Mouse (Mus musculus) hindbrain, embryonic 16.5 days (tissue): ENCODE measurements around the gene Pigt. TPM values are rescaled to one million over a fixed set of nuclear protein-coding genes. Genes with fewer than 3 reads are reported as not detected.

Source experiments
- ATAC-seq: fragments of 200-750 bp; cut with Nextera tagmentation; 2 replicates; pipeline ENCODE4 v1.8.0; 2017; ENCODE audit warnings: moderate TSS enrichment, moderate library complexity
- H3K27ac ChIP-seq: fragments of 300-500 bp; sonication (generic); 2 replicates; pipeline ENCODE4 v1.5.1; 2014; ENCODE audit warnings: low read depth, mild to moderate bottlenecking, control low read depth, low read length, moderate library complexity
- H3K27me3 ChIP-seq: fragments of 300-500 bp; sonication (generic); replicated peaks from 2 replicates; pipeline ENCODE4 v1.6.1; 2014; ENCODE audit warnings: low read length; ENCODE audit not compliant: control insufficient read depth, insufficient read depth
- H3K36me3 ChIP-seq: fragments of 300-500 bp; sonication (generic); 2 replicates; pipeline ENCODE4 v1.6.1; 2014; ENCODE audit warnings: mild to moderate bottlenecking, low read length, moderate library complexity, mixed read lengths; ENCODE audit not compliant: control insufficient read depth, insufficient read depth
- H3K4me1 ChIP-seq: fragments of 300-500 bp; sonication (generic); 2 replicates; pipeline ENCODE4 v1.6.1; 2014; ENCODE audit warnings: low read depth, low read length; ENCODE audit not compliant: control insufficient read depth, insufficient read depth
- H3K4me2 ChIP-seq: fragments of 300-500 bp; sonication (generic); 2 replicates; pipeline ENCODE4 v1.6.1; 2014; ENCODE audit warnings: mild to moderate bottlenecking, low read length, control low read depth, moderate library complexity
- H3K4me3 ChIP-seq: fragments of 300-500 bp; sonication (generic); 2 replicates; pipeline ENCODE4 v1.5.1; 2014; ENCODE audit warnings: mild to moderate bottlenecking, low read length, control low read depth, moderate library complexity
- H3K9ac ChIP-seq: fragments of 300-500 bp; sonication (generic); 2 replicates; pipeline ENCODE4 v1.6.1; 2014; ENCODE audit warnings: low read depth, mild to moderate bottlenecking, control low read depth, low read length, moderate library complexity
- H3K9me3 ChIP-seq: fragments of 300-500 bp; sonication (generic); 2 replicates; pipeline ENCODE4 v1.6.1; 2014; ENCODE audit warnings: mild to moderate bottlenecking, low read length, moderate library complexity; ENCODE audit not compliant: control insufficient read depth
- WGBS: fragments of 180-500 bp; shearing (Covaris S2); extraction: QIAGEN DNeasy Blood & Tissue Kit; methylation state at CpG from one replicate; pipeline ENCODE4 v1.1.7; 2014; 5-methylcytosine and 5-hydroxymethylcytosine counted together
- polyA plus RNA-seq: library from polyadenylated mRNA; unstranded; fragments of >200 nt; fragmentation: Nextera tagmentation; extraction: Ambion mirVana; gene quantifications from 2 replicates; pipeline ENCODE4 v1.2.1, GENCODE M21; 2015

The Pigt gene
- polyA plus RNA-seq, 1 experiment from 2014 or later: 97.7 TPM

DNA sequence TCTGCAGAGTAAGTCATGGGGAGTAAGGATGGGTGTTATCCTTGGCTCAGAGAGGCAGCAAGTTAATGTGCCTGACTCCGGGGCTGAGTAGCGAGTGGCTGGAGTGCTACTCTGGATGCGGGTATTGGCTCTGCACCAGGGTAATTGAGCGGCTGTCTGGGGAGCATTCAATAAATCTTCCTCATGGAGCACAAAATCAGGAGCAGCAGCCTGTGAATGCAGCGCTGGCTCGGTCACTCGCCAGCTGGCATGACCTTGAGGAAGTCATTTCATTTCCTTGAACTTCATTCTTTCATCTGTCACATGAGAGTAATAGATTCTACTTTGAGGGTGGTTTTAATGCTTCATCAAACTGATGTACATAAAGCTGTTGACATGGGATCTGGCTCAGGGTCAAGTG lies 3.2 kb downstream of the Pigt start:
- H3K9ac ChIP-seq: no peak overlapping the region
- no peak overlapping the region for H3K4me3 ChIP-seq
- ATAC-seq: peak; percentile 26; the same call in 1 of the 2 replicates
- H3K36me3 ChIP-seq: peaks cover 42% of the 10 kb centered on the region
- H3K27me3 ChIP-seq: no peaks in the 10 kb centered on the region
- no peak overlapping the region for H3K4me2 ChIP-seq
- peaks cover 7% of the 10 kb centered on the region for H3K9me3 ChIP-seq
- H3K4me1 ChIP-seq: peaks cover 15% of the 10 kb centered on the region
- WGBS: 74% methylated on average over 7 of the region's 7 CpGs
- H3K27ac ChIP-seq: no peak overlapping the region

- peaks cover 38% of the 10 kb centered on the region for H3K36me3 ChIP-seq
- H3K4me3 ChIP-seq: no peak overlapping the region
- WGBS: 100% methylated on average over 3 of the region's 3 CpGs
- H3K9ac ChIP-seq: no peak overlapping the region
- no peak for ATAC-seq
- no peak overlapping the region for H3K27ac ChIP-seq
- no peak overlapping the region for H3K4me2 ChIP-seq
- H3K9me3 ChIP-seq: peaks cover 7% of the 10 kb centered on the region
- H3K4me1 ChIP-seq: no peaks in the 10 kb centered on the region
- H3K27me3 ChIP-seq: no peaks in the 10 kb centered on the region
Observed at GRCm38 (mm10) chr2:164504919-164505318, 7.6 kb downstream of the Pigt start.

GRCm38 (mm10) chr2:164505619-164506347 lies 8.5 kb downstream of the Pigt start:
- 93% methylated on average over 4 of the region's 4 CpGs for WGBS
- H3K27ac ChIP-seq: no peak overlapping the region
- no peak overlapping the region for H3K4me2 ChIP-seq
- no peaks in the 10 kb centered on the region for H3K4me1 ChIP-seq
- H3K9me3 ChIP-seq: peaks cover 7% of the 10 kb centered on the region
- no peak for ATAC-seq
- H3K36me3 ChIP-seq: peaks cover 38% of the 10 kb centered on the region
- no peaks in the 10 kb centered on the region for H3K27me3 ChIP-seq
- H3K4me3 ChIP-seq: no peak overlapping the region
- no peak overlapping the region for H3K9ac ChIP-seq

DNA sequence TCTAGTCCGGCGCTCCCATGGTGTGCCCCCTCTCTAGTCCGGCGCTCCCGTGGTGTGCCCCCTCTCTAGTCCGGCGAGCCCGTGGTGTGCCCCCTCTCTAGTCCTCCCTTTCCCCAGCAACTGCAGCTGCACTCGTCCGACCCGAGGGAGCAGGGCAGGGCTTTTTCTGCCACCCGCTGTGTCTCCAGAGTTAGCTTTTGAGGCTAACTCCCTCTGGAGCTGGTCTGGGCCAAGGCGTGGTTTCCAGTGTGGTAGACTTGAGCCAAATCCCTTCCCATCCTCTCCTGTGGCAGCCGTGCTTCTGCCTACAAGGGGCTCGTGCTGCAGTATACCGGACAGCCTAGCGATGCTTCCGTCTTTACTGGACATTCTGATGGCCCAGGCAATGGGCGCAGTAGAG lies 10.5 kb downstream of the Pigt start:
- no peak overlapping the region for H3K4me3 ChIP-seq
- no peak overlapping the region for H3K4me2 ChIP-seq
- H3K27me3 ChIP-seq: no peaks in the 10 kb centered on the region
- H3K4me1 ChIP-seq: no peaks in the 10 kb centered on the region
- no peak for ATAC-seq
- peaks cover 7% of the 10 kb centered on the region for H3K9me3 ChIP-seq
- no peak overlapping the region for H3K9ac ChIP-seq
- no peak overlapping the region for H3K27ac ChIP-seq
- WGBS: 90% methylated on average over 19 of the region's 19 CpGs
- H3K36me3 ChIP-seq: peaks cover 24% of the 10 kb centered on the region

GRCm38 (mm10) chr2:164510621-164511190 lies 13.4 kb downstream of the Pigt start:
- WGBS: 48% methylated on average over 5 of the region's 5 CpGs
- no peak overlapping the region for H3K9ac ChIP-seq
- H3K27ac ChIP-seq: no peak overlapping the region
- H3K4me1 ChIP-seq: no peaks in the 10 kb centered on the region
- no peak overlapping the region for H3K4me3 ChIP-seq
- H3K36me3 ChIP-seq: no peaks in the 10 kb centered on the region; the same call in 1 of the 2 replicates
- ATAC-seq: no peak
- H3K4me2 ChIP-seq: no peak overlapping the region
- H3K9me3 ChIP-seq: no peaks in the 10 kb centered on the region
- H3K27me3 ChIP-seq: no peaks in the 10 kb centered on the region

DNA sequence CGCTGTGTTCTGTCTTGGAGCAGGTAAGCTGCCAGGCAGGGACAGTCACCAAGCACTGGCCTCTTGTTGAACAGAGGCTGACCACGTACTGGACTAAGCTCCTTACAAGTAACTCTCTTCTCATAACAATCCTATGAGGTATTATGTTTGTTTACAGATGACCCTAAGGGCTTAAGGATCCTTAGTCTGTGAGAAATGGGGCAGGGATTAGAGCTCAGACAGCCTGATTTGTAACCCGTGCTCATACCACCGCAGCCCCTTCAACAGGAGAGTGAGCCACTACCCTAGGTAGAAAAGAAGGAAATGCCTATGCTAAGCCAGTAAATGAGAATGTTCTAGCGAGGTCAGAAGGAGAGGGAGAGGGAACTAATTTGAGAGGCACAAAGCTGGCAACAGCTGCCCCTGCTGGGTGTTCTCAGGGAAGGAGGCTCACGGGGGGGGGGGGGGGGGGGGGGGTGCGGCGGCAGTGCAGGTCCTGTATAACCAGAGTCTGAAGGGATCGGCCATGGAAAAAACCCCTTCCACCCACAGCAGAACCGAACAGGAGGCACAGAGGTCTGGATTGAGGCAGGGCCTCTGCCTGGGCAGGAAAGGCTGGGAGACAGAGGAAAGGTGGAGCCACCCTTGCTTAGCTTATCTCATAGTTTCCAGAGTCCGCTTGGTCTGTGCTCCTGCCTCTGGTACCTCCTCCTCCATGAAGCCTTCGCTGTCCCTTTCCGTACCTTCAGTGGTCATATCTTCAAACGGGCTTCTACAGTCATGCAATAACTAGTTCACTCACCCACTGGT lies 15.0 kb downstream of the Pigt start:
- no peak for ATAC-seq
- Histone ChIP-seq H3K36me3 (no peaks in the 10 kb centered on the region), H3K4me2 (no peak overlapping the region), H3K27ac (no peak overlapping the region), H3K9me3 (no peaks in the 10 kb centered on the region), H3K4me3 (no peak overlapping the region), H3K9ac (no peak overlapping the region), H3K27me3 (no peaks in the 10 kb centered on the region), H3K4me1 (no peaks in the 10 kb centered on the region)
- 70% methylated on average over 12 of the region's 14 CpGs for WGBS

DNA sequence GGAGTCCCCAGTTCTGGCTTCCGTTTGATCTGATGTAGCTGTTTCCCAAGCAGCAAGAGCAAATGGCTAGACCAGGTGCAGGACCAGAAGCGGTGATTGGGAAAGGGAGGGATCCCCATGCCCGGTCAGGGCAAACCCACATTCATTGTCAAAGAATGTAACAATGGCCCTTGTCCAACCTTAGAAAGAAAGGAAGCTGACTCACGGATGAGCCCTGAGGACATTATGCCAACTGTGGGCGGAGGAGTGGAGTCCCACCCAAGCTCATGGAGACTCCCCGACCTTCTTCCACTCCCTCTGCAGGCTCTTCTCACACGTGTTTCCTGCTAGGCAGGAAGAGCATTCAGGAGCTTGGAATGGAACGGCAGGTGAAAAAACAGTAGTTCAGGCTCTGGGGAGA lies 16.1 kb downstream of the Pigt start:
- Histone ChIP-seq H3K9ac (no peak overlapping the region), H3K4me2 (no peak overlapping the region), H3K27ac (no peak overlapping the region), H3K4me3 (no peak overlapping the region), H3K27me3 (no peaks in the 10 kb centered on the region), H3K36me3 (no peaks in the 10 kb centered on the region), H3K4me1 (no peaks in the 10 kb centered on the region), H3K9me3 (no peaks in the 10 kb centered on the region)
- ATAC-seq: no peak
- WGBS: 77% methylated on average over 8 of the region's 8 CpGs

GRCm38 (mm10) chr2:164514916-164515315 lies 17.6 kb downstream of the Pigt start:
- H3K4me1 ChIP-seq: no peaks in the 10 kb centered on the region
- no peak overlapping the region for H3K4me2 ChIP-seq
- H3K9me3 ChIP-seq: no peaks in the 10 kb centered on the region
- H3K27ac ChIP-seq: no peak overlapping the region
- no peak overlapping the region for H3K9ac ChIP-seq
- no peaks in the 10 kb centered on the region for H3K27me3 ChIP-seq
- H3K36me3 ChIP-seq: no peaks in the 10 kb centered on the region
- H3K4me3 ChIP-seq: no peak overlapping the region
- no peak for ATAC-seq
- 71% methylated on average over 3 of the region's 3 CpGs for WGBS

- Histone ChIP-seq H3K9ac (no peak overlapping the region), H3K27ac (no peak overlapping the region), H3K36me3 (no peaks in the 10 kb centered on the region), H3K9me3 (no peaks in the 10 kb centered on the region), H3K4me1 (no peaks in the 10 kb centered on the region), H3K4me3 (no peak overlapping the region), H3K4me2 (no peak overlapping the region), H3K27me3 (no peaks in the 10 kb centered on the region)
- WGBS: 73% methylated on average over 9 of the region's 9 CpGs
- no peak for ATAC-seq
Observed at GRCm38 (mm10) chr2:164515897-164516296, 18.6 kb downstream of the Pigt start.
